Mouse (Mus musculus) CD4-positive, CD25-positive, alpha-beta regulatory T cell, adult 4 months (primary cell): ENCODE data around the gene Adcy2. TPM values are rescaled to one million over a fixed set of nuclear protein-coding genes. Genes with fewer than 3 reads are reported as not detected.
A peak's percentile ranks its signal among the peaks of the same experiment; 100 is the strongest.

ENCODE experiments used
- ATAC-seq: one replicate; pipeline ENCODE4 v1.8.0; 2017
- polyA plus RNA-seq, 2 experiments: library from polyadenylated mRNA; unstranded; fragments of 100-300 nt; shearing (Covaris generic); gene quantifications; one replicate each; pipeline ENCODE4 v1.2.1; 2017

Gene Adcy2
- polyA plus RNA-seq, 2 experiments from 2014 or later: not detected

DNA sequence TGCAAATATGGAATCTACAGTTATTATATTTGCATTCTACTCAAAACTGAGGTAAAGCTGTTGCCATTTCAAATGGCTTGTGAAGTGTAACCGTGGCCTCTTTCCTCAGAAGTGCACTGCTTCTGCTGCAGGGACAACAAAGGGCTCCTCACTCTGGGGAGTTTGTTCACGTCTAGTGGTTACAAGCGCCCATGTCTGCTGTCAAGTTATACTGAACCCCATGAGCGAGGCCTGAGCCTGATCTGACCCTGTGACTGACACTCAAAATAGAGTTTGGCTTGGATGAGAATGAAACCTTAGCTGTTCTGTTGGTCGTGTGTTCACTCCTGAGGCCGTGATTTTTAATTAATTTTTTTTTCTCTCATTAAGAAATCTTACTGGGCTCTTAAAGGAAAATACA, 38.8 kb downstream of the Adcy2 start:
- no peak for ATAC-seq

- ATAC-seq: no peak
Observed at GRCm38 (mm10) chr13:68959406-68959805, 39.9 kb downstream of the Adcy2 start.

- ATAC-seq: no peak
Observed at GRCm38 (mm10) chr13:68942735-68943134, 56.6 kb downstream of the Adcy2 start.

GRCm38 (mm10) chr13:68941429-68941828, 57.9 kb downstream of the Adcy2 start:
- no peak for ATAC-seq

- ATAC-seq: no peak
Observed at GRCm38 (mm10) chr13:68932283-68932647, 67.1 kb downstream of the Adcy2 start.

DNA sequence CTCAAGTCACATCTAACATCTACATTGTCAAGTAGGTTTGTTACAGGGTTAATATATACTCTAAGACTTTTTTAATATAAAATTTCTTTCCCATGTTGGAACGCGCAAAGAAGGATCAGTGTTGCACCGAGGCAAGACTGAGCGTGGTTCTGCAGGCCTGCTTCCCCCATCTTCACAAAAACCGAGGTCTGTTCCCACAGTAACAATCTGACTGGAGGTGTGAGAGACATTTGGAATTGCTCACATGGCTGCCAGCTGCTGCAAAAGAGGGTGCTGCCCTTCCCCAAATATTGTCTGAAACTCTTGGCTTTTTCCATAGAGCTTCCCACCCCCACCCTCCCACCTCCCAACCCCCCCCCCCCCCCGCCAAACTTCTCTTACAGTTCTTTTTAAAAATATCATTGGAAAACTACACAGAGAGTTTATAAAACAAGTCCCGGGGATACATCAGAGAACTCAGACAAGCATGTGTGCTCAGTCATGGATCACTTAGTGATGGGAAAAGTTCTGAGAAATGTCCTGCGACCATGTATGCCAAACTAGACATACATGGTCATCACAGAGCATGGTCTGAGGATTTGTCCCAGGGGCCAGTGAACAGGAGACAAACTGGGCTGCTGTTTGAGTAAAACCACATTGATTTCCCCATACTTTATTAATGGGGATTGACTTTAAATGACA, 67.6 kb downstream of the Adcy2 start:
- ATAC-seq: no peak

- ATAC-seq: peak; percentile 45
Observed at GRCm38 (mm10) chr13:68928469-68928868, 70.9 kb downstream of the Adcy2 start.

GRCm38 (mm10) chr13:68913666-68914288, 85.6 kb downstream of the Adcy2 start:
- ATAC-seq: no peak

GRCm38 (mm10) chr13:68906667-68907066, 92.7 kb downstream of the Adcy2 start:
- ATAC-seq: no peak

DNA sequence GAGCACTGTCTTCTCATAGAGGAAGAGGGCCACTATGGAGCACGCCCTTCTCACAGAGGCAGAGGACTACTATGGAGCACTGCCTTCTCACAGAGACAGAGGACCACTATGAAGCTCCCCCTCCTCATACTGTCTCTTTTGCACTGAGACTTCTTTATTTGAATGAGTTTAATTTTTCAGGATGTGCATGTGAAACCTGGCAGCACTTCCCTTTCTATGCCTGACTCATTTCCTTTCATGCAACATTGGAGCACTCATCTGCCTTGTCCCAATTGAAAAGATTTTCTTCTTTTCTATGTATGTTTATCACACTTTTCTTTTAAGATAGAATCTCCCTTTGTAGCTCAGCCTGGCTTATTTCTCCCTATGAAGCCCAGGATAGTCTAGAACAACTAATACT, 96.6 kb downstream of the Adcy2 start:
- ATAC-seq: no peak

- ATAC-seq: no peak
Observed at GRCm38 (mm10) chr13:68889929-68890593, 109.3 kb downstream of the Adcy2 start.

DNA sequence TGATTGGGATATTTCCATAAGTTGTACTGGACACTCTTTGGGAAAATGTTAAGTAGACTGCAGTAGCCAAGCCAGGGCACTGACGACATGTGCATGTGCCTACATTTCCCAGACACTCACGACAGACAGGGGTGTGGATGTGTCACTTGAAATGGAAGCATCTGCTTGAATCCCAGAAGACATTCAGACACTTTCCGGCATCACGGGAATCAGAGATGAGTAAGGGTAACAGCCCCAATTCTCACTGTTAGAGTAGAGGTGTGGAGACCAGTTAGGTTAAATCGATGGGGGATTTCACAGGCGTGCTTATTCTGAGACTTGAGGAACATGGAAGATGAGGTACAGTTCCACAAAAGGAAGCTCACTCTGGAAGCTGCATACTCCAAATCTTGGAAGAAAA, 130.6 kb downstream of the Adcy2 start:
- ATAC-seq: no peak

DNA sequence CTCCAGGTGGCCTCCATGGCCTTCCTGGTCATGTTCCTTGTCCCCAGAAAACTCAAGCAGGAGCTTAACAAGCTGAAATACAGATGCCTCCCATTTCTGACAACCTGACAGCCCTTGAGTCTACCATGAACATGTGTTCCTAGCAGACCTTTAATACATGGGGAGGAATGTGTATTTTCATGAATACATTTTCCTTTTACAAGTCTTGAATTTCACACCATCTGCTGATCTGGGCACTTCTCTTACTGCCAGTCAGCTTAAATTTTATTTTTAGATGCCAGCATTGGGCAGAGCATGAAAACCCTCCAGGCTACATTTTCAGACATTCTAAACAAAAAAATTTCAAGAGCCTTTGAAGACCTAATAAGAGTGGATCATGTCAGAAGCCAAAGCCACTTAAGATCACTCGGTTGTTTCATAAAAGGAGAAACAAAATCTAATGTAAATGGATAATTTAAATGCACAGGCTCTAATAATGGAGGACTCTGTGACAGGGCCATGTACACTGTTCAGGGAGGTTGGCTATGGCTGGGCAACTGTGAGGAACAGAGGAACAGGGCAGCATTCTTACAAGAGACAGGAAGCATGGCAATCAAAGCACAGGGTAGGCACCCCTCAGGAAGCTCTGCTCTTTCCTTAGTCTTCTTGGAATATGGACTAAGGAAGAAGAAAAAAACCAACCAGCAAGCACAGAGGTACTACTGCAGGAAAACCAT, 131.2 kb downstream of the Adcy2 start:
- no peak for ATAC-seq

- ATAC-seq: no peak
Observed at GRCm38 (mm10) chr13:68860036-68860435, 139.3 kb downstream of the Adcy2 start.

- ATAC-seq: no peak
Observed at GRCm38 (mm10) chr13:68848265-68848664, 151.1 kb downstream of the Adcy2 start.

GRCm38 (mm10) chr13:68839517-68839916, 159.8 kb downstream of the Adcy2 start:
- no peak for ATAC-seq

GRCm38 (mm10) chr13:68836183-68836582, 163.2 kb downstream of the Adcy2 start:
- ATAC-seq: no peak

GRCm38 (mm10) chr13:68835424-68836045, 163.8 kb downstream of the Adcy2 start:
- no peak for ATAC-seq

- ATAC-seq: no peak
Observed at GRCm38 (mm10) chr13:68832141-68832540, 167.2 kb downstream of the Adcy2 start.

- no peak for ATAC-seq
Observed at GRCm38 (mm10) chr13:68830030-68830759, 169.1 kb downstream of the Adcy2 start.

- no peak for ATAC-seq
Observed at GRCm38 (mm10) chr13:68828441-68828840, 170.9 kb downstream of the Adcy2 start.

DNA sequence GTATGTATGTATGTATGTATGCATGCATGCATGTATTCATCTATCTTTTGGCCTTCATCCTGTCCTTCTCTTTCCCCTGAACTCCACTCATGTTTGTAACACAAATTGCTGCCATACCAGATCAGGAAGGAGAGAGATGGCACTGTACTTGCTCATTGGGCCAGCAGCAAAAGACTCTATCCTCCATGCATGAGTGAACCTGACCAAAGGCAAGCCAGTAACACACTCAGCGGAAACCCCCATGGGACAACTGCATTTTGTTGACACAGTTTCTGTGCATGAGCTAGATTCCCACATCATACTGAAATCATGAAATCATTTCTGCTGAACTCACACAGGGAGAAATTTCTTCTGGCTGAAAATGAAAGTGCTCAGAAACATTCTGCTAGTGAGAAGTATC, 172.9 kb downstream of the Adcy2 start:
- no peak for ATAC-seq
